Mouse (Mus musculus) limb, embryonic 14.5 days (tissue): ENCODE results near the gene Hoxa5. TPM values are rescaled to one million over a fixed set of nuclear protein-coding genes. Genes with fewer than 3 reads are reported as not detected.

Experiments used
- ATAC-seq: fragments of 200-750 bp; cut with Nextera tagmentation; 2 replicates; pipeline ENCODE4 v1.8.0; 2017; ENCODE audit warnings: low read depth, moderate number of reproducible peaks, moderate TSS enrichment; ENCODE audit not compliant: low FRiP score
- DNase-seq: peaks from one replicate; pipeline ENCODE4 v3.0.0-alpha.2; 2015; ENCODE audit warnings: low spot score
- H3K27ac ChIP-seq: fragments of 300-500 bp; sonication (generic); replicated peaks from 2 replicates; pipeline ENCODE4 v1.5.1; 2014; ENCODE audit warnings: low read depth, mild to moderate bottlenecking, low read length, moderate library complexity, mixed read lengths
- H3K27me3 ChIP-seq: fragments of 300-500 bp; sonication (generic); 2 replicates; pipeline ENCODE4 v1.6.1; 2014; ENCODE audit warnings: low read length, mixed read lengths; ENCODE audit not compliant: control insufficient read depth, insufficient read depth
- H3K36me3 ChIP-seq: fragments of 300-500 bp; sonication (generic); 2 replicates; pipeline ENCODE4 v1.6.1; 2014; ENCODE audit warnings: mild to moderate bottlenecking, low read length, moderate library complexity, mixed read lengths; ENCODE audit not compliant: control insufficient read depth, insufficient read depth
- H3K4me1 ChIP-seq: fragments of 300-500 bp; sonication (generic); 2 replicates; pipeline ENCODE4 v1.6.1; 2014; ENCODE audit warnings: antibody characterized with exemption, low read length, mixed read lengths; ENCODE audit not compliant: control insufficient read depth, insufficient read depth
- H3K4me2 ChIP-seq: fragments of 300-500 bp; sonication (generic); replicated peaks from 2 replicates; pipeline ENCODE4 v1.6.1; 2014; ENCODE audit warnings: low read depth, mild to moderate bottlenecking, low read length, moderate library complexity; ENCODE audit not compliant: severe bottlenecking
- H3K4me3 ChIP-seq: fragments of 300-500 bp; sonication (generic); replicated peaks from 2 replicates; pipeline ENCODE4 v1.5.1; 2014; ENCODE audit warnings: low read length
- H3K9ac ChIP-seq: fragments of 300-500 bp; sonication (generic); 2 replicates; pipeline ENCODE4 v1.6.1; 2014; ENCODE audit warnings: mild to moderate bottlenecking, low read depth, low read length, moderate library complexity; ENCODE audit not compliant: severe bottlenecking
- H3K9me3 ChIP-seq: fragments of 300-500 bp; sonication (generic); 2 replicates; pipeline ENCODE4 v1.6.1; 2016; ENCODE audit warnings: low read length; ENCODE audit not compliant: control insufficient read depth
- POLR2A ChIP-seq: fragments of 200-500 bp; IDR thresholded peaks from 2 replicates; pipeline ENCODE4 v1.8.0; 2012; ENCODE audit warnings: inconsistent platforms, mild to moderate bottlenecking, moderate library complexity, borderline replicate concordance; ENCODE audit not compliant: insufficient read depth, insufficient read length; ENCODE audit errors: extremely low read depth
- WGBS: fragments of 180-500 bp; shearing (Covaris S2); extraction: QIAGEN DNeasy Blood & Tissue Kit; methylation state at CpG from one replicate; pipeline ENCODE4 v1.1.7; 2014; 5-methylcytosine and 5-hydroxymethylcytosine counted together
- microRNA counts: library from miRNA; unstranded; fragments of <30 nt; microRNA quantifications from one replicate; lab custom pipeline; 2016
- microRNA-seq: library from miRNA; unstranded; fragments of <30 nt; microRNA quantifications from one replicate; pipeline ENCODE4, GENCODE M21; 2016
- polyA plus RNA-seq, 2 experiments: library from polyadenylated mRNA; depleted of rRNA in 1 of 2; stranded (reverse) in 1 of 2; unstranded in 1 of 2; fragments of >200 nt; fragmentation: Nextera tagmentation in 1 of 2; extraction: Ambion mirVana in 1 of 2; gene quantifications; 2 replicates each; pipeline versions ENCODE4 v1.2.1 to v1.2.3; 2012 to 2014

Gene Hoxa5
- polyA plus RNA-seq, 2 experiments = 3.4 to 11.0 TPM

DNA sequence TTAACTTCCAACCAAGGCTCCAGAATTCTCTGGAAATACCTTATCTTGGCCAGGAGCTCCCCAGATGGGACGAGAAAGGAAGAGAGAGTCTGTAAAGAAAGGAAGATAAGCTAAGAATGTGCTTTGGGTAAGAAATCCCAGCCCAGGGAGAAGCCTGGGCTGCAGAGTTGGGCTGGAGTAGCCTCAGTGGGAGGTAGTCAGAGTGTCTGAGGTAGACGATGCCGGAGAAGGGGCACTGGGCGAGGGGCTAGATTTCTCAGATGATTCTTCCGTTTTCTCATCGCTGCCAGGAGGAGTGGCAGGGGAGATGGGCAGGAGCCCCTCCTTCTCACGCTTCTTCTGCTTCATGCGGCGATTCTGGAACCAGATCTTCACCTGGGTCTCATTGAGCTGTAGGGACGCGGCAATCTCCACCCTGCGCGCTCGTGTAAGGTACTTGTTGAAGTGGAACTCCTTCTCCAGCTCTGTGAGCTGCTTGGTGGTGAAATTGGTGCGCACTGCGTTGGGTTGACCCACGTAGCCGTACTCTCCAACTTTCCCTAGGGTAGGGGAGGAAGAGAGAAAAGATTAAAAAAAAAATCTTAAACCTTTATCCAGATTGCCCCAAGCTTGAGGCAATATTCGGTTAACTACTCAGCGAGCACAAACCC lies 47.7 kb downstream of the Hoxa5 start:
- no peak overlapping the region for H3K9ac ChIP-seq
- DNase-seq = no peak
- WGBS = 5% methylated on average over 20 of the region's 20 CpGs
- H3K36me3 ChIP-seq = no peaks in the 10 kb centered on the region
- H3K4me2 ChIP-seq = no peak overlapping the region
- no peak overlapping the region for H3K27ac ChIP-seq
- no peak for TF ChIP-seq POLR2A
- H3K27me3 ChIP-seq = peaks cover 90% of the 10 kb centered on the region
- 0 out of 2 replicates have a peak overlapping the region, but pooled peaks have one; percentile 13 for H3K4me3 ChIP-seq
- no peaks in the 10 kb centered on the region for H3K9me3 ChIP-seq
- no peak for ATAC-seq
- peaks cover 23% of the 10 kb centered on the region for H3K4me1 ChIP-seq

DNA sequence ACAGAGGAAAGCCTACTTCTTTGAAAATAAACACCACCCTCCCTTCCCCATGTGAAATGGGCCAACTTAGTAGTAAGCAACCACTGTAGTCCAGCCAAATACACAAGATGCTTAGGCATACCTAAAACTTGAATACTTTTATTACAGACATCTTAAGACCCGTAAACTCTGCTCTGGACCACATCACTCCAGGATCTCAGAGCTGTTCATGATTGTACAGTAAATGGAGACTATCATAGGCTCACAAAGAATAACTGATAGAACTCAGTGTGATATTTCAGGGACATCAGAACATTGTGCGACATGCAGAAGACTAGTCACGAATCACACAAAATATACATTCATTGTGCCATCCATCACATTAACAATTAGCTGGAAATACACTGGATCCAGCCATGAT lies 48.9 kb downstream of the Hoxa5 start:
- H3K9ac ChIP-seq = no peak overlapping the region
- H3K27me3 ChIP-seq = peaks cover 91% of the 10 kb centered on the region
- no peaks in the 10 kb centered on the region for H3K9me3 ChIP-seq
- H3K4me3 ChIP-seq = no peak overlapping the region
- no peak overlapping the region for H3K4me2 ChIP-seq
- H3K4me1 ChIP-seq = peaks cover 15% of the 10 kb centered on the region
- H3K36me3 ChIP-seq = no peaks in the 10 kb centered on the region
- no peak for ATAC-seq
- TF ChIP-seq POLR2A = no peak
- H3K27ac ChIP-seq = no peak overlapping the region
- DNase-seq = no peak
- WGBS = 63% methylated on average over 3 of the region's 3 CpGs

DNA sequence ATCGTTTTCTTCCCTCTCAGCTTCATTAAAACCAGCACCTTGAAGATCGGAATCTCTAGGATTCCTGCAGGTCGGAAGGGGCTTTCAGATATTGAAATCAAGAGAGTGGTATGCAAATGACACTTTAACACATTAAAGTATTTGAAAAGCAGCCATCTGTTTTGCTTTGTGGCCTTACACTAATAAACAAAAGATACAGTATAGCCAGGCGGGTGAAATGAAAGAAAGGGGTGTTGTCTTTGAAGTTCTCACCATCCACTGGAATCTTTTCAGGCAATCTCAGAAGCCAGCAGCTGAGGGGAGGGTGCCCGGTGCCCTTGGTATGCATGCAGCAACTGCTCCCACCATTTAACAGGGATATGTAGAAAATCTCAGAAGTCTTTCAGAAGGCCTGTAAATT lies 50.3 kb downstream of the Hoxa5 start:
- 26% methylated on average over 5 of the region's 5 CpGs for WGBS

GRCm38 (mm10) chr6:52153270-52153669 lies 51.1 kb downstream of the Hoxa5 start:
- Histone ChIP-seq H3K4me2 (no peak overlapping the region), H3K4me3 (no peak overlapping the region), H3K36me3 (no peaks in the 10 kb centered on the region), H3K9ac (no peak overlapping the region), H3K27me3 (peaks cover 86% of the 10 kb centered on the region), H3K4me1 (0 out of 2 replicates have a peak, but pooled peaks cover 3% of the 10 kb centered on the region), H3K27ac (no peak overlapping the region), H3K9me3 (no peaks in the 10 kb centered on the region)
- no peak for DNase-seq
- WGBS = 11% methylated on average over 6 of the region's 6 CpGs
- no peak for ATAC-seq
- no peak for TF ChIP-seq POLR2A

More for the DNA sequence above, 50.3 kb downstream of the Hoxa5 start:
- Histone ChIP-seq H3K27me3 (peaks cover 91% of the 10 kb centered on the region), H3K27ac (no peak overlapping the region), H3K4me3 (no peak overlapping the region), H3K4me1 (peaks cover 6% of the 10 kb centered on the region), H3K36me3 (no peaks in the 10 kb centered on the region), H3K9me3 (no peaks in the 10 kb centered on the region), H3K9ac (no peak overlapping the region), H3K4me2 (no peak overlapping the region)
- TF ChIP-seq POLR2A = no peak
- DNase-seq (no peak), ATAC-seq (no peak)

DNA sequence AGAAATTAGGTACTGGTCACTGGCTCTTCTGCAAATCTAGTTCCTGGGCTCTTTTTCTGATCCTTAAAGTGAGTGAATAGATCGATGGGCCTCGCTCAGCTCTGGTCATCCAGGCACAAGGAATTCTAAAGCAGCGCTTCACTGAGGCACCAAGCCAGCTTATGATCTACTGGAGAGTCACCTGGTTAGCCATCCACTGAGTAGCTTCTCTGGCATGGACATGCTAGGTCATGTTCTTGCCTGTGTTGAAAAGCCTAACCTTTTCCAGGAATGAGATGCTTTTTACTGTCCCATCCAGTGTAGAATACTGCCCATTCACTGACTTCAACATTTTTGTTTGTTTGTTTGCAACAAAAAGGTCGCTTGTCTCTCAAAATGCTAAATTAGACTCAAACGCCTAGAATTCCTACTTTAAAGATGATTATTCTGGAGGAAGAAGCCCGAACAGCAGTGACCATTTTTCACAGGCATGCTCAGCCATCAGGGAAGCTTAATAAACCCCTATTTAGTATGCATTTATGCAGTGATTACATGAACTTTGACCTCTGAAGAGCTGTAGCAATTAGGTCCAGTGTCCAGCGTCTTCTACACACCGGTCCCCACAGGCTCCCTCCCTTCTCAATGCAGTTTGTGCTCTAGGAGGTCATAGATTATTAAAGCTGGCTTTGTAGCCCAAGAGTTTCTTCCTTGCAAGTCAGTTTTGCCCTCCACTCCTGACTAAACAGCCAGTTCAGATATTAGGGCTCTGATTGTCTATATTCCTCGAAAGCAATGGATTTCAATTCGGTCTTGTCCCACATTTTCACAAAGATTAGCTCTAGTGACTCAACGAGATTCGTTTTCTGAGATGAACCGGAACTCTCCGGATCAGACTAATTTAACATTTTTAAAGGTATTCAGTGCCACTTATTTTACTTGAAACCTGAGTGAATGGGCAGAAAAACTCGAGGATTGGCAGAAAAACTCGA lies 51.9 kb downstream of the Hoxa5 start:
- H3K9me3 ChIP-seq = no peaks in the 10 kb centered on the region
- H3K9ac ChIP-seq = no peak overlapping the region
- no peak for ATAC-seq
- peaks cover 79% of the 10 kb centered on the region for H3K27me3 ChIP-seq
- H3K4me3 ChIP-seq = no peak overlapping the region
- H3K36me3 ChIP-seq = no peaks in the 10 kb centered on the region
- no peaks in the 10 kb centered on the region for H3K4me1 ChIP-seq
- H3K27ac ChIP-seq = no peak overlapping the region
- H3K4me2 ChIP-seq = no peak overlapping the region
- 19% methylated on average over 16 of the region's 16 CpGs for WGBS
- DNase-seq = no peak
- TF ChIP-seq POLR2A = no peak

MicroRNAs encoded within 50 kb of the gene (microRNA counts, 519-probe panel; counts per million panel counts)
- 4,989 counts per million, percentile 95 among the panel's probes with 10 or more counts for microRNA mmu-miR-196b (lab: Ali Mortazavi, UCI)

Small RNA genes lying within 50 kb of the gene (microRNA-seq; reads per million reads assigned to microRNA genes)
- gene Mir196b = 52,235 reads per million, percentile 99 among the genes with 10 or more reads in this experiment

Other genes with a start within 250 kb of the Hoxa5 start
- gene Skap2, start 192.0 kb downstream of the Hoxa5 start, polyA plus RNA-seq (2012; rRNA removed) = 11.0 and 14.4 TPM in 2 replicates
- gene Skap2, start 192.0 kb downstream of the Hoxa5 start, polyA plus RNA-seq (2014; fragmentation: Nextera tagmentation; extraction: Ambion mirVana) = 18.3 and 23.0 TPM in 2 replicates
- 1.4 and 1.6 TPM in 2 replicates for gene Hoxa1, start 46.3 kb downstream of the Hoxa5 start, polyA plus RNA-seq (2012; rRNA removed)
- 1.4 and 1.7 TPM in 2 replicates for gene Hoxa1, start 46.3 kb downstream of the Hoxa5 start, polyA plus RNA-seq (2014; fragmentation: Nextera tagmentation; extraction: Ambion mirVana)
- gene Hoxa2, start 39.8 kb downstream of the Hoxa5 start, polyA plus RNA-seq (2012; rRNA removed) = 3.1 and 3.6 TPM in 2 replicates
- gene Hoxa2, start 39.8 kb downstream of the Hoxa5 start, polyA plus RNA-seq (2014; fragmentation: Nextera tagmentation; extraction: Ambion mirVana) = 0.80 and 1.0 TPM in 2 replicates
- gene 5730596B20Rik, start 27.1 kb downstream of the Hoxa5 start, polyA plus RNA-seq (2012; rRNA removed) = 0.27 and 0.44 TPM in 2 replicates
- gene 5730596B20Rik, start 27.1 kb downstream of the Hoxa5 start, polyA plus RNA-seq (2014; fragmentation: Nextera tagmentation; extraction: Ambion mirVana) = 0.29 and 0.70 TPM in 2 replicates
- gene Hoxa4, start 12.8 kb downstream of the Hoxa5 start, polyA plus RNA-seq (2012; rRNA removed) = 2.2 and 2.8 TPM in 2 replicates
- gene Hoxa4, start 12.8 kb downstream of the Hoxa5 start, polyA plus RNA-seq (2014; fragmentation: Nextera tagmentation; extraction: Ambion mirVana) = 0.57 and 1.0 TPM in 2 replicates
- 3.9 and 4.3 TPM in 2 replicates for gene Hoxa6, start 4.1 kb upstream of the Hoxa5 start, polyA plus RNA-seq (2012; rRNA removed)
- gene Hoxa6, start 4.1 kb upstream of the Hoxa5 start, polyA plus RNA-seq (2014; fragmentation: Nextera tagmentation; extraction: Ambion mirVana) = 0.66 and 0.94 TPM in 2 replicates
- gene Hoxa3, start 8.7 kb upstream of the Hoxa5 start, polyA plus RNA-seq (2012; rRNA removed) = 12.0 and 15.9 TPM in 2 replicates
- 2.7 and 3.4 TPM in 2 replicates for gene Hoxa3, start 8.7 kb upstream of the Hoxa5 start, polyA plus RNA-seq (2014; fragmentation: Nextera tagmentation; extraction: Ambion mirVana)
- gene Gm28308, start 8.8 kb upstream of the Hoxa5 start, polyA plus RNA-seq (2012; rRNA removed) = 3.2 and 4.6 TPM in 2 replicates
- 1.1 TPM in 1 of 2 replicates, not detected in the other for gene Gm28308, start 8.8 kb upstream of the Hoxa5 start, polyA plus RNA-seq (2014; fragmentation: Nextera tagmentation; extraction: Ambion mirVana)
- 15.8 and 17.0 TPM in 2 replicates for gene Hoxa7, start 17.3 kb upstream of the Hoxa5 start, polyA plus RNA-seq (2012; rRNA removed)
- 8.9 and 10.1 TPM in 2 replicates for gene Hoxa7, start 17.3 kb upstream of the Hoxa5 start, polyA plus RNA-seq (2014; fragmentation: Nextera tagmentation; extraction: Ambion mirVana)
- gene Hoxa9, start 26.5 kb upstream of the Hoxa5 start, polyA plus RNA-seq (2012; rRNA removed) = 107 and 134 TPM in 2 replicates
- 39.0 and 45.2 TPM in 2 replicates for gene Hoxa9, start 26.5 kb upstream of the Hoxa5 start, polyA plus RNA-seq (2014; fragmentation: Nextera tagmentation; extraction: Ambion mirVana)
- gene Hoxa10, start 36.3 kb upstream of the Hoxa5 start, polyA plus RNA-seq (2012; rRNA removed) = 111 and 136 TPM in 2 replicates
- gene Hoxa10, start 36.3 kb upstream of the Hoxa5 start, polyA plus RNA-seq (2014; fragmentation: Nextera tagmentation; extraction: Ambion mirVana) = 117 and 149 TPM in 2 replicates
- gene Hoxa11, start 41.2 kb upstream of the Hoxa5 start, polyA plus RNA-seq (2012; rRNA removed) = 32.6 and 41.2 TPM in 2 replicates
- 31.1 and 39.0 TPM in 2 replicates for gene Hoxa11, start 41.2 kb upstream of the Hoxa5 start, polyA plus RNA-seq (2014; fragmentation: Nextera tagmentation; extraction: Ambion mirVana)
- 26.0 and 37.6 TPM in 2 replicates for gene Hoxa13, start 56.3 kb upstream of the Hoxa5 start, polyA plus RNA-seq (2012; rRNA removed)
- 16.0 and 24.1 TPM in 2 replicates for gene Hoxa13, start 56.3 kb upstream of the Hoxa5 start, polyA plus RNA-seq (2014; fragmentation: Nextera tagmentation; extraction: Ambion mirVana)
- gene Evx1, start 108.9 kb upstream of the Hoxa5 start, polyA plus RNA-seq (2012; rRNA removed) = 0.64 and 0.93 TPM in 2 replicates
- 0.18 and 0.44 TPM in 2 replicates for gene Evx1, start 108.9 kb upstream of the Hoxa5 start, polyA plus RNA-seq (2014; fragmentation: Nextera tagmentation; extraction: Ambion mirVana)